Mouse (Mus musculus) cerebellum, adult 2 months (tissue): Measurements from ENCODE around the gene Pdxk.

ENCODE experiments used
- CTCF ChIP-seq: fragments of 200-500 bp; IDR thresholded peaks from 2 replicates; pipeline ENCODE4 v1.5.1; 2011; ENCODE audit warnings: low read depth, mild to moderate bottlenecking, control low read depth, low read length, moderate library complexity, borderline replicate concordance; ENCODE audit not compliant: insufficient read depth
- POLR2A ChIP-seq: fragments of 200-500 bp; IDR thresholded peaks from 2 replicates; pipeline ENCODE4 v1.6.1; 2011; ENCODE audit warnings: low read length, control low read depth, borderline replicate concordance; ENCODE audit not compliant: insufficient read depth

DNA sequence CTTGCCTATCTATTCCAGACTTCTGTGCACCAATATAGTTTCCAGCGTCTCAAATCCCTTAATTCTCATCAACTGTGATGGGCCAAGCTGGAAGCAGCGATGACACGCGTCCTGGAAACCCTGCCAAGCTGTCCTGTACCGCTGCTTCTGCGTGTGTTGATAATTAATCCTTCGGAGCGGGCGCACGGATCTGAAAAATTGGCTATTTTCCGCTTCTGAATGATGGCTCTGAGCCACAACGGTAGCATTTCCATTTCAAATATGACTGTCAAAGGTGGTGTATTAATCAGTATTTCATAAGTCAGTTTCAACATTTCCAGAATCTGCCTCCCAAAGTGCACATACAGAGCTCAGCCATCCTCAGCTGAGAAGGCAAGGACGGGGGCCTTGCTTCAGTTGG lies 8.1 kb downstream of the Pdxk start:
- no peak for TF ChIP-seq CTCF
- TF ChIP-seq POLR2A = no peak
